Mouse (Mus musculus) kidney, postnatal 14 days (tissue): ENCODE results near the gene Kif13a.

Experiments
- DNase-seq: peaks from one replicate; pipeline ENCODE4 v3.0.0; 2022; ENCODE audit warnings: mixed read lengths

Gene Kif13a

GRCm38 (mm10) chr13:46880736-46881135, 48.9 kb downstream of the Kif13a start:
- DNase-seq = no peak

GRCm38 (mm10) chr13:46880243-46880642, 49.4 kb downstream of the Kif13a start:
- no peak for DNase-seq

GRCm38 (mm10) chr13:46877049-46877448, 52.6 kb downstream of the Kif13a start:
- DNase-seq = peak; percentile 36

- peak; percentile 45 for DNase-seq
Observed at GRCm38 (mm10) chr13:46875377-46875776, 54.3 kb downstream of the Kif13a start.

GRCm38 (mm10) chr13:46872732-46873131, 56.9 kb downstream of the Kif13a start:
- no peak for DNase-seq

- peak; percentile 50 for DNase-seq
Observed at GRCm38 (mm10) chr13:46872194-46872593, 57.5 kb downstream of the Kif13a start.

GRCm38 (mm10) chr13:46869464-46869863, 60.2 kb downstream of the Kif13a start:
- DNase-seq = no peak

GRCm38 (mm10) chr13:46863169-46863748, 66.4 kb downstream of the Kif13a start:
- no peak for DNase-seq

GRCm38 (mm10) chr13:46859876-46860275, 69.8 kb downstream of the Kif13a start:
- DNase-seq = no peak

GRCm38 (mm10) chr13:46859173-46859572, 70.5 kb downstream of the Kif13a start:
- DNase-seq = no peak

- no peak for DNase-seq
Observed at GRCm38 (mm10) chr13:46858835-46859152, 70.9 kb downstream of the Kif13a start.

- DNase-seq = no peak
Observed at GRCm38 (mm10) chr13:46858143-46858834, 71.4 kb downstream of the Kif13a start.

- DNase-seq = no peak
Observed at GRCm38 (mm10) chr13:46854456-46854855, 75.2 kb downstream of the Kif13a start.

GRCm38 (mm10) chr13:46852470-46852869, 77.2 kb downstream of the Kif13a start:
- DNase-seq = no peak

GRCm38 (mm10) chr13:46845456-46845855, 84.2 kb downstream of the Kif13a start:
- no peak for DNase-seq

GRCm38 (mm10) chr13:46844561-46845235, 85.0 kb downstream of the Kif13a start:
- DNase-seq = no peak

GRCm38 (mm10) chr13:46843646-46844045, 86.0 kb downstream of the Kif13a start:
- DNase-seq = no peak

GRCm38 (mm10) chr13:46842185-46842584, 87.5 kb downstream of the Kif13a start:
- DNase-seq = no peak

GRCm38 (mm10) chr13:46841668-46842067, 88.0 kb downstream of the Kif13a start:
- DNase-seq = no peak

- no peak for DNase-seq
Observed at GRCm38 (mm10) chr13:46840676-46841075, 89.0 kb downstream of the Kif13a start.

- DNase-seq = no peak
Observed at GRCm38 (mm10) chr13:46839236-46839635, 90.4 kb downstream of the Kif13a start.

GRCm38 (mm10) chr13:46838551-46838950, 91.1 kb downstream of the Kif13a start:
- DNase-seq = peak; percentile 44

- DNase-seq = no peak
Observed at GRCm38 (mm10) chr13:46835351-46835750, 94.3 kb downstream of the Kif13a start.

- no peak for DNase-seq
Observed at GRCm38 (mm10) chr13:46834805-46835204, 94.9 kb downstream of the Kif13a start.
